Mouse (Mus musculus): Measurements from ENCODE around the gene Lman1l. TPM values are rescaled to one million over a fixed set of nuclear protein-coding genes. Genes with fewer than 3 reads are reported as not detected.

Lman1l gene
- polyA plus RNA-seq, 1 experiment from 2014 or later = not detected

GRCm38 (mm10) chr9:57613975-57614374 lies 6.6 kb downstream of the Lman1l start:
- Histone ChIP-seq H3K9me3 (ENCODE audit: control insufficient read depth, low read length) (no peaks in the 10 kb centered on the region), H3K27ac (ENCODE audit: low read depth, low read length) (no peak overlapping the region), H3K27me3 (ENCODE audit: control insufficient read depth, insufficient read depth, low read length) (no peaks in the 10 kb centered on the region), H3K9ac (replicated peaks; ENCODE audit: low read depth, low read length) (no peak overlapping the region), H3K36me3 (ENCODE audit: control insufficient read depth, insufficient read depth, low read length) (no peaks in the 10 kb centered on the region), H3K4me1 (ENCODE audit: control insufficient read depth, insufficient read depth, low read length) (no peaks in the 10 kb centered on the region), H3K4me3 (ENCODE audit: low read depth, low read length) (no peak overlapping the region), H3K4me2 (ENCODE audit: low read depth, low read length) (no peak overlapping the region)
- no peak for ATAC-seq (ENCODE audit: low read depth)
- 79% methylated on average over 7 of the region's 7 CpGs for WGBS

- 85% methylated on average over 7 of the region's 7 CpGs for WGBS
- H3K9ac ChIP-seq (replicated peaks; ENCODE audit: low read depth, low read length) = no peak overlapping the region
Observed at GRCm38 (mm10) chr9:57612587-57612986, 8.0 kb downstream of the Lman1l start.

GRCm38 (mm10) chr9:57610359-57610826 lies 10.2 kb downstream of the Lman1l start:
- no peak for ATAC-seq (ENCODE audit: low read depth)
- no peak overlapping the region for H3K4me2 ChIP-seq (ENCODE audit: low read depth, low read length)
- WGBS = 57% methylated on average over 3 of the region's 3 CpGs
- H3K4me3 ChIP-seq (ENCODE audit: low read depth, low read length) = no peak overlapping the region
- 0 out of 2 replicates have a peak, but pooled peaks cover 7% of the 10 kb centered on the region for H3K4me1 ChIP-seq (ENCODE audit: control insufficient read depth, insufficient read depth, low read length)
- no peaks in the 10 kb centered on the region for H3K27me3 ChIP-seq (ENCODE audit: control insufficient read depth, insufficient read depth, low read length)
- no peaks in the 10 kb centered on the region for H3K36me3 ChIP-seq (ENCODE audit: control insufficient read depth, insufficient read depth, low read length)
- no peaks in the 10 kb centered on the region for H3K9me3 ChIP-seq (ENCODE audit: control insufficient read depth, low read length)
- H3K27ac ChIP-seq (ENCODE audit: low read depth, low read length) = no peak overlapping the region
- H3K9ac ChIP-seq (replicated peaks; ENCODE audit: low read depth, low read length) = no peak overlapping the region

More at GRCm38 (mm10) chr9:57612587-57612986, 8.0 kb downstream of the Lman1l start:
- no peak overlapping the region for H3K4me3 ChIP-seq (ENCODE audit: low read depth, low read length)
- H3K4me2 ChIP-seq (ENCODE audit: low read depth, low read length) = no peak overlapping the region
- H3K9me3 ChIP-seq (ENCODE audit: control insufficient read depth, low read length) = no peaks in the 10 kb centered on the region
- H3K27me3 ChIP-seq (ENCODE audit: control insufficient read depth, insufficient read depth, low read length) = no peaks in the 10 kb centered on the region
- no peak overlapping the region for H3K27ac ChIP-seq (ENCODE audit: low read depth, low read length)
- ATAC-seq (ENCODE audit: low read depth) = no peak
- H3K36me3 ChIP-seq (ENCODE audit: control insufficient read depth, insufficient read depth, low read length) = no peaks in the 10 kb centered on the region
- no peaks in the 10 kb centered on the region for H3K4me1 ChIP-seq (ENCODE audit: control insufficient read depth, insufficient read depth, low read length)

GRCm38 (mm10) chr9:57609803-57610202 lies 10.8 kb downstream of the Lman1l start:
- Histone ChIP-seq H3K27ac (ENCODE audit: low read depth, low read length) (no peak overlapping the region), H3K4me1 (ENCODE audit: control insufficient read depth, insufficient read depth, low read length) (0 out of 2 replicates have a peak, but pooled peaks cover 7% of the 10 kb centered on the region), H3K36me3 (ENCODE audit: control insufficient read depth, insufficient read depth, low read length) (no peaks in the 10 kb centered on the region), H3K9me3 (ENCODE audit: control insufficient read depth, low read length) (no peaks in the 10 kb centered on the region), H3K4me2 (ENCODE audit: low read depth, low read length) (no peak overlapping the region), H3K9ac (replicated peaks; ENCODE audit: low read depth, low read length) (no peak overlapping the region), H3K27me3 (ENCODE audit: control insufficient read depth, insufficient read depth, low read length) (no peaks in the 10 kb centered on the region), H3K4me3 (ENCODE audit: low read depth, low read length) (no peak overlapping the region)
- 57% methylated on average over 3 of the region's 3 CpGs for WGBS
- no peak for ATAC-seq (ENCODE audit: low read depth)

- H3K27me3 ChIP-seq (ENCODE audit: control insufficient read depth, insufficient read depth, low read length) = no peaks in the 10 kb centered on the region
- 0 out of 2 replicates have a peak, but pooled peaks cover 7% of the 10 kb centered on the region for H3K4me1 ChIP-seq (ENCODE audit: control insufficient read depth, insufficient read depth, low read length)
- no peaks in the 10 kb centered on the region for H3K9me3 ChIP-seq (ENCODE audit: control insufficient read depth, low read length)
- no peak within 1 kb of the TSS; the same call in 1 of the 2 replicates for H3K4me3 ChIP-seq (ENCODE audit: low read depth, low read length)
- peak within 1 kb of the TSS; percentile 32; the same call in 1 of the 2 replicates for H3K9ac ChIP-seq (replicated peaks; ENCODE audit: low read depth, low read length)
- H3K27ac ChIP-seq (ENCODE audit: low read depth, low read length) = no peak within 1 kb of the TSS
- WGBS = 6% methylated on average over 24 of the region's 24 CpGs
- H3K4me2 ChIP-seq (ENCODE audit: low read depth, low read length) = peak within 1 kb of the TSS; percentile 32; the same call in 1 of the 2 replicates
- peak; percentile 46 for ATAC-seq (ENCODE audit: low read depth)
- H3K36me3 ChIP-seq (ENCODE audit: control insufficient read depth, insufficient read depth, low read length) = no peaks in the 10 kb centered on the region
Observed at GRCm38 (mm10) chr9:57606139-57606851, 14.3 kb downstream of the Lman1l start, which contains the start of gene Cplx3. Gene Cplx3 (minus strand): TSS chr9:57606281.

- no peaks in the 10 kb centered on the region for H3K36me3 ChIP-seq (ENCODE audit: control insufficient read depth, insufficient read depth, low read length)
- no peaks in the 10 kb centered on the region for H3K9me3 ChIP-seq (ENCODE audit: control insufficient read depth, low read length)
- 0 out of 2 replicates have a peak, but pooled peaks cover 7% of the 10 kb centered on the region for H3K4me1 ChIP-seq (ENCODE audit: control insufficient read depth, insufficient read depth, low read length)
- ATAC-seq (ENCODE audit: low read depth) = no peak
- no peak overlapping the region for H3K9ac ChIP-seq (replicated peaks; ENCODE audit: low read depth, low read length)
- H3K27ac ChIP-seq (ENCODE audit: low read depth, low read length) = no peak overlapping the region
- H3K4me2 ChIP-seq (ENCODE audit: low read depth, low read length) = no peak overlapping the region
- H3K4me3 ChIP-seq (ENCODE audit: low read depth, low read length) = no peak overlapping the region
- 24% methylated on average over 9 of the region's 9 CpGs for WGBS
- no peaks in the 10 kb centered on the region for H3K27me3 ChIP-seq (ENCODE audit: control insufficient read depth, insufficient read depth, low read length)
Observed at GRCm38 (mm10) chr9:57605503-57605902, 15.1 kb downstream of the Lman1l start.

GRCm38 (mm10) chr9:57604875-57605274 lies 15.7 kb downstream of the Lman1l start:
- no peaks in the 10 kb centered on the region for H3K36me3 ChIP-seq (ENCODE audit: control insufficient read depth, insufficient read depth, low read length)
- WGBS = 85% methylated on average over 4 of the region's 4 CpGs

GRCm38 (mm10) chr9:57602098-57602497 lies 18.5 kb downstream of the Lman1l start:
- Histone ChIP-seq H3K4me2 (ENCODE audit: low read depth, low read length) (no peak overlapping the region), H3K27ac (ENCODE audit: low read depth, low read length) (no peak overlapping the region), H3K4me1 (ENCODE audit: control insufficient read depth, insufficient read depth, low read length) (0 out of 2 replicates have a peak, but pooled peaks cover 7% of the 10 kb centered on the region), H3K4me3 (ENCODE audit: low read depth, low read length) (no peak overlapping the region), H3K9me3 (ENCODE audit: control insufficient read depth, low read length) (no peaks in the 10 kb centered on the region), H3K36me3 (ENCODE audit: control insufficient read depth, insufficient read depth, low read length) (no peaks in the 10 kb centered on the region), H3K9ac (replicated peaks; ENCODE audit: low read depth, low read length) (no peak overlapping the region), H3K27me3 (ENCODE audit: control insufficient read depth, insufficient read depth, low read length) (no peaks in the 10 kb centered on the region)
- no peak for ATAC-seq (ENCODE audit: low read depth)
- WGBS = 67% methylated on average over 8 of the region's 8 CpGs

More at GRCm38 (mm10) chr9:57604875-57605274, 15.7 kb downstream of the Lman1l start:
- no peak overlapping the region for H3K4me3 ChIP-seq (ENCODE audit: low read depth, low read length)
- H3K4me1 ChIP-seq (ENCODE audit: control insufficient read depth, insufficient read depth, low read length) = 0 out of 2 replicates have a peak, but pooled peaks cover 7% of the 10 kb centered on the region
- no peaks in the 10 kb centered on the region for H3K27me3 ChIP-seq (ENCODE audit: control insufficient read depth, insufficient read depth, low read length)
- no peaks in the 10 kb centered on the region for H3K9me3 ChIP-seq (ENCODE audit: control insufficient read depth, low read length)
- no peak overlapping the region for H3K4me2 ChIP-seq (ENCODE audit: low read depth, low read length)
- H3K9ac ChIP-seq (replicated peaks; ENCODE audit: low read depth, low read length) = no peak overlapping the region
- no peak for ATAC-seq (ENCODE audit: low read depth)
- H3K27ac ChIP-seq (ENCODE audit: low read depth, low read length) = no peak overlapping the region

GRCm38 (mm10) chr9:57601353-57601706 lies 19.2 kb downstream of the Lman1l start:
- no peaks in the 10 kb centered on the region for H3K36me3 ChIP-seq (ENCODE audit: control insufficient read depth, insufficient read depth, low read length)
- 69% methylated on average over 2 of the region's 2 CpGs for WGBS
- H3K4me2 ChIP-seq (ENCODE audit: low read depth, low read length) = no peak overlapping the region
- no peaks in the 10 kb centered on the region for H3K27me3 ChIP-seq (ENCODE audit: control insufficient read depth, insufficient read depth, low read length)
- H3K9ac ChIP-seq (replicated peaks; ENCODE audit: low read depth, low read length) = no peak overlapping the region
- peak; percentile 66; the same call in 1 of the 2 replicates for ATAC-seq (ENCODE audit: low read depth)
- 0 out of 2 replicates have a peak, but pooled peaks cover 4% of the 10 kb centered on the region for H3K4me1 ChIP-seq (ENCODE audit: control insufficient read depth, insufficient read depth, low read length)
- H3K9me3 ChIP-seq (ENCODE audit: control insufficient read depth, low read length) = no peaks in the 10 kb centered on the region
- H3K27ac ChIP-seq (ENCODE audit: low read depth, low read length) = no peak overlapping the region
- no peak overlapping the region for H3K4me3 ChIP-seq (ENCODE audit: low read depth, low read length)
